Mouse (Mus musculus) MEL (cell line): Measurements from ENCODE around the gene Igf1r.

Source experiments
- CHD2 ChIP-seq: IDR thresholded peaks from 2 replicates; pipeline ENCODE4 v1.6.1; 2011; ENCODE audit warnings: low read length, improper control_type of control experiment
- CTCF ChIP-seq, 3 experiments: IDR thresholded peaks in 2 of 3; conservative IDR thresholded peaks in 1 of 3; 2 replicates each; pipeline ENCODE4 v1.5.1; 2011 to 2012; ENCODE audit warnings: low read length in 3 of 3, low read depth in 2 of 3, mild to moderate bottlenecking in 2 of 3, improper control_type of control experiment in 1 of 3, inconsistent platforms in 1 of 3, mixed read lengths in 1 of 3, moderate library complexity in 1 of 3; ENCODE audit not compliant: control insufficient read depth in 1 of 3, insufficient read depth in 1 of 3, poor library complexity in 1 of 3, severe bottlenecking in 1 of 3
- EP300 ChIP-seq, 2 experiments: IDR thresholded peaks; 2 replicates each; pipeline ENCODE4 v1.6.1; 2011; ENCODE audit warnings: improper control_type of control experiment in 2 of 2, low read length in 2 of 2, low read depth in 1 of 2, mild to moderate bottlenecking in 1 of 2
- HCFC1 ChIP-seq: IDR thresholded peaks from 2 replicates; pipeline ENCODE4 v1.6.1; 2012; ENCODE audit warnings: low read depth, mild to moderate bottlenecking, inconsistent platforms, low read length, improper control_type of control experiment, moderate library complexity
- MYC ChIP-seq: IDR thresholded peaks from 2 replicates; pipeline ENCODE4 v1.6.1; 2011; ENCODE audit warnings: low read depth, mild to moderate bottlenecking, low read length, improper control_type of control experiment, moderate library complexity
- POLR2A ChIP-seq, 2 experiments: IDR thresholded peaks; 2 replicates each; pipeline ENCODE4 v1.6.1; 2011 to 2012; ENCODE audit warnings: low read length in 2 of 2, mild to moderate bottlenecking in 2 of 2, control low read depth in 1 of 2, improper control_type of control experiment in 1 of 2, low read depth in 1 of 2, moderate library complexity in 1 of 2; ENCODE audit not compliant: control insufficient read depth in 1 of 2, insufficient read depth in 1 of 2, poor library complexity in 1 of 2
- TBP ChIP-seq: IDR thresholded peaks from 2 replicates; pipeline ENCODE4 v1.8.0; 2011; ENCODE audit warnings: low read depth, low read length, improper control_type of control experiment
- USF1 ChIP-seq: IDR thresholded peaks from 2 replicates; pipeline ENCODE4 v1.6.1; 2014; ENCODE audit warnings: low read depth, mild to moderate bottlenecking, inconsistent platforms, low read length, improper control_type of control experiment, moderate library complexity
- USF2 ChIP-seq, 2 experiments: IDR thresholded peaks; 2 replicates each; pipeline ENCODE4 v1.6.1; 2011 to 2012; ENCODE audit warnings: improper control_type of control experiment in 2 of 2, low read length in 2 of 2, borderline replicate concordance in 1 of 2, inconsistent platforms in 1 of 2, low read depth in 1 of 2, mild to moderate bottlenecking in 1 of 2; ENCODE audit not compliant: insufficient read depth in 1 of 2

DNA sequence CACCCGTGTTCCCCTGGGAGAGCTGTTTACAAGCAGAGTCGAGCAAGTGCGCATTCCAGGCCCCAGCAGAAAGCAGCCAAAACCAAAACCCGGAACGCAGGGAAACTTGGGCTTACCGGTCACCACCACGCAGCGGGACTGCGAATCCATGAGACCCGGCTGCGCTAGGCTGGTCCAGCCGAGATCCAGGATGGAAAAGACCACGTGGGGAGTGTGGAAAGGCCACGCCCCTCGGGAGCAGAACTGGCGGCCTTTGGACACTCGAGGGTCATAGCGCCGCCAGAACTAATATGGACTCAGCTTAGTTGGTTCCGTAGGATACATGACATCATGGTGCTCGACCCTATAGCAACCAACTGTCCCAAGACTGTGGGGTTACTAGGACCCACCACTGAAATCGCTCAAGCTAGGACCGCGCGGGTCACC, 311.4 kb downstream of the Igf1r start, which contains the start of gene Pgpep1l:
- TF ChIP-seq EP300 (IDR thresholded peaks at IDR 0.05; ENCODE audit: low read depth in 1 of 2, low read length in 2 of 2) (no peak), CHD2 (no peak), POLR2A (IDR thresholded peaks at IDR 0.05; ENCODE audit: control insufficient read depth in 1 of 2, insufficient read depth in 1 of 2, low read depth in 1 of 2, low read length in 2 of 2, poor library complexity in 1 of 2) (no peak), USF1 (no peak), USF2 (IDR thresholded peaks at IDR 0.05; ENCODE audit: borderline replicate concordance in 1 of 2, insufficient read depth in 1 of 2, low read depth in 1 of 2, low read length in 2 of 2) (no peak), TBP (no peak), MYC (no peak), CTCF (IDR thresholded peaks at IDR 0.05 in 2 of 3, conservative IDR thresholded peaks at IDR 0.05 in 1 of 3; ENCODE audit: control insufficient read depth in 1 of 3, insufficient read depth in 1 of 3, low read depth in 2 of 3, low read length in 3 of 3, poor library complexity in 1 of 3, severe bottlenecking in 1 of 3) (no peak), HCFC1 (no peak)
